Mouse (Mus musculus): ENCODE data around the gene Syne4. TPM values are rescaled to one million over a fixed set of nuclear protein-coding genes. Genes with fewer than 3 reads are reported as not detected.

The Syne4 gene
- polyA plus RNA-seq, 1 experiment from 2014 or later: 6.1 TPM

GRCm38 (mm10) chr7:30297266-30297665 is 17.3 kb upstream of the Syne4 start:
- Histone ChIP-seq H3K27me3 (no peaks in the 10 kb centered on the region), H3K4me3 (no peak overlapping the region), H3K27ac (no peak overlapping the region), H3K4me1 (replicated peaks) (peaks cover 5% of the 10 kb centered on the region; the same call in 1 of the 2 replicates), H3K36me3 (no peaks in the 10 kb centered on the region), H3K9me3 (replicated peaks) (no peaks in the 10 kb centered on the region), H3K9ac (no peak overlapping the region), H3K4me2 (no peak overlapping the region)
- no peak for ATAC-seq (replicated peaks; ENCODE audit: insufficient number of reproducible peaks, insufficient read depth, low FRiP score, low read depth)
- 76% methylated on average over 16 of the region's 16 CpGs for WGBS

- no peak overlapping the region for H3K4me3 ChIP-seq
- H3K27me3 ChIP-seq: no peaks in the 10 kb centered on the region
- H3K4me1 ChIP-seq (replicated peaks): no peaks in the 10 kb centered on the region
- H3K27ac ChIP-seq: no peak overlapping the region
- no peak overlapping the region for H3K9ac ChIP-seq
- no peak for ATAC-seq (replicated peaks; ENCODE audit: insufficient number of reproducible peaks, insufficient read depth, low FRiP score, low read depth)
- 39% methylated on average over 3 of the region's 3 CpGs for WGBS
- H3K9me3 ChIP-seq (replicated peaks): no peaks in the 10 kb centered on the region
- no peak overlapping the region for H3K4me2 ChIP-seq
- H3K36me3 ChIP-seq: no peaks in the 10 kb centered on the region; the same call in 1 of the 2 replicates
Observed at GRCm38 (mm10) chr7:30300914-30301313, 13.7 kb upstream of the Syne4 start.

DNA sequence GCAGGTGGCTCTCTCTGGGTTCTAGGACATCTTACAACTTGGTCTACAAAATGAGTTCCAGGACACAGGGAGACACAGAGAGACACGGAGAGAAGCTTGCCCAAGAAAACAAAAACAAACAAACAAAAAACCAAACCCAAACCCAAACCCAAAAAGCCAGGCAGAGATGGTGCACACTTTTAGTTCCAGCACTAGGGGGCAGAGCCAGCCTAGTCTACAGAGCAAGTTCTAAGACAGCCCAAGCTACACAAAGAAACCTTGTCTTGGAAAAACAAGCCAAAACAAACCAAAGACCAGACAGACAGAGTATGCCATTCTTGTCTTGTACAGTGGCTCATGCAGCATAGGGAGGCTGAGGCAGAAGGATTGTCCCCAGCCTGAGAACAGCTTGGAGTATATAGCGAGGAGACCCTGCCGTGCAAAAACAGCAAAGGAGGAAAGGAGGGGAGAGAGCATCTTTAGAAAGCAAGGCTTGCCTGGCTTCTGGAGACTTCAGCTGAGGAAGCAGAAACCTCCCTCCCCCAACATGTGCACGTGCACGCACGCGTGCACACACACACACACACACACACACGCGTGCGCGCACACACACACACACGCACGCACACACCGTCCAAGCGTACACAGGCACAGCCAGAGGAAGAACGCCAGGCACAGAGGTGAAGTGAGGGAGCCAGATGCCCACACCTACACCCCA is 8.4 kb upstream of the Syne4 start:
- ATAC-seq (replicated peaks; ENCODE audit: insufficient number of reproducible peaks, insufficient read depth, low FRiP score, low read depth): no peak
- Histone ChIP-seq H3K36me3 (no peaks in the 10 kb centered on the region; the same call in 1 of the 2 replicates), H3K27me3 (no peaks in the 10 kb centered on the region), H3K4me2 (no peak overlapping the region), H3K4me1 (replicated peaks) (peaks cover 16% of the 10 kb centered on the region), H3K9ac (no peak overlapping the region), H3K27ac (no peak overlapping the region), H3K4me3 (no peak overlapping the region), H3K9me3 (replicated peaks) (no peaks in the 10 kb centered on the region)
- WGBS: 89% methylated on average over 16 of the region's 16 CpGs

DNA sequence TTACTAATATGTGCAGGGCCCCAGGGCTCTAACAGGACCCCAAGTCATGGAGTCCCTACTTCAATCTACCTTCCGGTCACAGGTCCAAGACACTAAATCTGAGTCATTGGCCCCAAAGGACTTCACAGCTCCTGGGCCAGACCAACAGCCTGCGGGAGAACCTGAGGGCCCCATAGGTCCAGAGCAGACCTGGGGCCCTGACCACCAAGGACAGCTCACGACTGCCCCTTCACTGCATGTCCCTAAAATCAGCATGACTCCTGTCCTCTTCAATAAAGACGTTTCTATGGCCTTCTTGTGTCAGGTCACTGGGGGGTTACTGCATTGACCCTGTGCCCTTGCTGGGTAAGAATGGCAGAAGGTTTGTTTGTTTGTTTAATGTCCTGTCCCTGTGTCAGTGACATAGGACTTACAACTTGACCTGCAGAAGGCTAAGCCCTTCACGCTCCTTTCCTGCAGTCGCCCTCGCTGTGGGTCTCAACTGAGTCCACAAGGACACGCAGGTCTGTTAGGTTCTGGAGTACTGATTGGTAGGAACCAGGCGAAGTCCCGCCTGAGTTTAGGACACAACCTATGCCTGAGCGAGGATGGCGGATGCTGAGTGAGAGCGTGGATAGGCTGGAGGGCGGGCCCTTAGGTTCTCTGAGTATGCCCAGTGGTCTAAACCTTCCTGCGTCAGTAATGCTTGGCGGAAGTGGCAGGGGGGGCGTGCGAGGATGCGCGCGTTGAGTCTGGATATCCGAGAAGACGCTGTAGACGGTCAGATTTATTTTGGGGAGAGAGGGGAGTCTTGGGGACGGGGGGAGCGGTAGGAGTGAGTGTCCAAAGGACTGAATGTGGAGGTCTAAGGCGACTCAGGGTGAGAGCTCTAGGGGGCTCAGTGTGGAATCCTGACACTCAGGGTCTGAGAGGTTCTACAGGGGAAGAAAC is 6.3 kb upstream of the Syne4 start, which contains the start of gene Alkbh6:
Gene Alkbh6 (plus strand): TSS at position 642 of the 930 bp plus-strand sequence.
- Histone ChIP-seq H3K36me3 (no peaks in the 10 kb centered on the region), H3K4me1 (replicated peaks) (peaks cover 16% of the 10 kb centered on the region), H3K27me3 (no peaks in the 10 kb centered on the region), H3K9me3 (replicated peaks) (no peaks in the 10 kb centered on the region), H3K4me3 (peak within 1 kb of the TSS; percentile 68), H3K4me2 (peak within 1 kb of the TSS; percentile 89), H3K27ac (peak within 1 kb of the TSS; percentile 69), H3K9ac (peak within 1 kb of the TSS; percentile 64)
- 4% methylated on average over 27 of the region's 27 CpGs for WGBS
- peak; percentile 100 for ATAC-seq (replicated peaks; ENCODE audit: insufficient number of reproducible peaks, insufficient read depth, low FRiP score, low read depth)

DNA sequence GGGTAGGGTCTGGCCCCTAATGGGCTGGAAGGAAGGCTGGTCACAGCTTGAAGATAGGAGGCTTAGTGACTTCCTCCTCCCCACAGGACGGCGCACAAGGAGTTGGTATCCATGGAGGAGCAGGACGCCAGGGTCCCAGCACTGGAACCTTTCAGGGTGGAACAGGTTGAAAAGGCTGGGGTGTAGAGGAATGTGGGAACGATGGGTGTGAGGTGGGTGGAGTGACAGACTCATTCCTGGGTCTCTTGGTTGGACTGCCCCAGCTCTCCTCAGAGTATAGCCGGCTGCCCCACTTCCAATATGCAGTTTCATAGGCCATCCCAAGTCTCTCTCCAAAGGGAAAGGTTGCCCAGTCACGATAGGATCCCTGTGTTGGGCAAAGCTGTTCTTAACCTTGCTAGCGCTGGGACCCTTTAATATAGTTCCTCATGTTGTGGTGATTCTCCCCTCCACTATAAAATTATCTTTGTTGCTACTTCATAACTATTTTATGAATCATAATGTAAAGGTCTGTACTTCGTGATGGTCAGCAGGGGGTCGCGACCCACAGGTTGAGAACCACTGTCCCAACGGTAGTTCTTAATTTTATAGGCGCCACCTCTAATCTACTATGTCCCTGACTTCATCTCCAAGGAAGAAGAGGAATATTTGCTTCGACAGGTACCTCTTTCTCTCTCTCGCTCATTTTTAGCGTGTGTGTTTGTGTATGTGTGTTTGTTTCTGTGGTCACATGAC is 5.0 kb upstream of the Syne4 start:
- H3K36me3 ChIP-seq: no peaks in the 10 kb centered on the region
- H3K4me3 ChIP-seq: peak overlapping the region; percentile 68
- no peaks in the 10 kb centered on the region for H3K27me3 ChIP-seq
- peaks cover 22% of the 10 kb centered on the region for H3K4me1 ChIP-seq (replicated peaks)
- ATAC-seq (replicated peaks; ENCODE audit: insufficient number of reproducible peaks, insufficient read depth, low FRiP score, low read depth): no peak
- no peaks in the 10 kb centered on the region for H3K9me3 ChIP-seq (replicated peaks)
- H3K27ac ChIP-seq: peak overlapping the region; percentile 19
- 55% methylated on average over 15 of the region's 15 CpGs for WGBS
- peak overlapping the region; percentile 89 for H3K4me2 ChIP-seq
- H3K9ac ChIP-seq: peak overlapping the region; percentile 64

DNA sequence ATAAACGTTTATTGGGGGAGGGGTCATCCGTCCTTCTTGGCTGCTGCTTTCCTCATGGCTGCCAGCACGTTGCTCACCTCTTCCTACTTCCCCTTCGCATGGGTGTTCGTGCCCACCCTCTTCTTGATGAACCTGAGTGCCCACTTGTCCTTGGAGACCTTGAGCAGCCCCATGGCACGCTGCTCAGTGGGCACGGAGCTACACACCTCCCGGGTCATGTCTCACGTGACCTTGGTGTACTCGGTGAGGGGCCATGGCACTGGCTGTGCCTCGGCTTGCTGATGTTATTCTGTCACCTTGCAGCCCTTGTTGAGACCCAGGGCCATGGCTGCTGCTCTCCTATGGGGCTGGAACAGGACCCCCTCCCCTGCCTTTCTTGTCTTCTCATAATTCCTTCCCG is 4.5 kb upstream of the Syne4 start:
- H3K4me1 ChIP-seq (replicated peaks): peaks cover 25% of the 10 kb centered on the region
- H3K9me3 ChIP-seq (replicated peaks): no peaks in the 10 kb centered on the region
- H3K4me2 ChIP-seq: no peak overlapping the region
- H3K27me3 ChIP-seq: no peaks in the 10 kb centered on the region
- no peak overlapping the region for H3K4me3 ChIP-seq
- H3K27ac ChIP-seq: no peak overlapping the region
- ATAC-seq (replicated peaks; ENCODE audit: insufficient number of reproducible peaks, insufficient read depth, low FRiP score, low read depth): no peak
- no peaks in the 10 kb centered on the region for H3K36me3 ChIP-seq
- 83% methylated on average over 12 of the region's 12 CpGs for WGBS
- no peak overlapping the region for H3K9ac ChIP-seq

DNA sequence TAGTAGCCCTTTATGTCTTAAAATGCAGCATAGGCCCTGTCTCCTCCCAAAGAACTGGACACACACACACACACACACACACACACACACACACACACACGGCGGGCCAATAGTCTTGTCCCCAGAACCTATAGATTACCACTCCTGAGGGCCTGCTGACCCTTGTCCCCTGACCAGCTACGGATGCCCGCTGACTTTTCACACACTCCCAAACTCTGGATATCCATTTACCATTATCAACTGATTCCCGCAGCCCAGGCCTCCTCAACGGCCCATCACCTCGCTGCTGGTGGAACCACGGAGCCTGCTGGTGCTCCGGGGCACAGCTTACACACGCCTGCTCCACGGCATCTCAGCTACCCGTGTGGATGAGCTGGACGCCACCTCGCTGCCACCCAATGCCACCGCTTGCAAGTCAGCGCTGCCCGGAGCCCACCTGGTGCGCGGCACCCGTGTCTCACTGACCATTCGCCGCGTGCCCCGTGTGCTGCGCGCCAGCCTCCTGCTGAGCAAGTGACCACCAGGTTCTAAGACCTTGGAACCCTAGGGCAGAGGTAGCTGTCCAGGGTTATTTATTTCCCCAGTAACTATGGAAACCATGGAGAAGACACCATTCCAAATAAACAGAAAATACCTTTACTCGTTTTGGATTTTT is 814 bp upstream of the Syne4 start:
- Histone ChIP-seq H3K4me2 (no peak overlapping the region), H3K27ac (no peak overlapping the region), H3K4me3 (no peak overlapping the region), H3K9me3 (replicated peaks) (no peaks in the 10 kb centered on the region), H3K9ac (no peak overlapping the region), H3K27me3 (no peaks in the 10 kb centered on the region), H3K4me1 (replicated peaks) (peaks cover 19% of the 10 kb centered on the region), H3K36me3 (no peaks in the 10 kb centered on the region)
- WGBS: 52% methylated on average over 27 of the region's 27 CpGs
- ATAC-seq (replicated peaks; ENCODE audit: insufficient number of reproducible peaks, insufficient read depth, low FRiP score, low read depth): no peak

DNA sequence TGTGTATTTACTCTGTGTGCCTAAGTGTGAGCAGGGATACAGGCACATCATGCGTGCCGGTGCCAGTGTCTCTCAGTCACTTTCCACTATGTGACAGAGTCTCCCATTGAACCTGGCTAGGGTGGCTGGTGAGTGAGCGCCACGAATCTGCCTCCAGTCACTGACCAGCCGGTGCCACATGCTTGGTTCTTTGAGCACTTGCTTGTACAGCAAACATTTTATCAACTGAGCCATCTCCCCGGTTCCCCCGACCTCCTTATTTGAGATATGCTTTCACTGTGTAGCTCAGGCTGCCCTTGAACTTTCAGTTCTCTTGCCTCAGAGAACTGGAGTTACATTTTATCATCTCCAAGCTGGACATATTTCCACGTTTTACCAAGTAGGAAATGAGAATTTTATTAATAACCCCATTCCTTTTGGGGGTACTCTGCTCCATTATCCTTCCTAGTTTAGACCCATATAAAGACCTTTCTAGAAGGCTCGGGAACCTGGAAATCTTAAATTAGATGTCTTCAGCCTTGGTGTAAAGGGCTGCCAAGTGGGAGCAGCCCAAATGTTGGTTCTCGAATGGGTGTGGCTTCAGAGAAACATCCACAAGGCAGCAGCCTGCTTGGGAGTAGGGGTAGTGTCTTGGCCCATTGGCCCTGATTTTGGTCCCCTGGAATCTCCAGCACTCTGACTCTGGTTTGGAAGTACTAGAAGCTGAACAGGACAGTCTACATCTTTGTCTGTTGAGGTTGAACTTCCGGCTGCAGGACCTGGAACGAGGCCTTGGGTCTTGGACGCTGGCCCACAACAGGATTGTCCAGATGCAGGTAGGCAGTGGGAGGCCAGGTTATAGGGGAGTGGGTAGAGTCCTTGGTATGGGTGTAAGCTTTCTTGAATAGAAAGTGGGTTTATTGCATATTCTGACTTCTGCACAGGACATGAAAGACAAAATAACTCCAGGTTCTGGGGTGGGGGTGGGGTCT is 1.2 kb downstream of the Syne4 start:
- no peaks in the 10 kb centered on the region for H3K36me3 ChIP-seq
- no peak overlapping the region for H3K9ac ChIP-seq
- no peak overlapping the region for H3K27ac ChIP-seq
- H3K9me3 ChIP-seq (replicated peaks): no peaks in the 10 kb centered on the region
- 67% methylated on average over 13 of the region's 13 CpGs for WGBS
- H3K4me2 ChIP-seq: no peak overlapping the region; the same call in 1 of the 2 replicates
- peaks cover 15% of the 10 kb centered on the region for H3K4me1 ChIP-seq (replicated peaks)
- ATAC-seq (replicated peaks; ENCODE audit: insufficient number of reproducible peaks, insufficient read depth, low FRiP score, low read depth): no peak
- no peaks in the 10 kb centered on the region for H3K27me3 ChIP-seq
- no peak overlapping the region for H3K4me3 ChIP-seq

DNA sequence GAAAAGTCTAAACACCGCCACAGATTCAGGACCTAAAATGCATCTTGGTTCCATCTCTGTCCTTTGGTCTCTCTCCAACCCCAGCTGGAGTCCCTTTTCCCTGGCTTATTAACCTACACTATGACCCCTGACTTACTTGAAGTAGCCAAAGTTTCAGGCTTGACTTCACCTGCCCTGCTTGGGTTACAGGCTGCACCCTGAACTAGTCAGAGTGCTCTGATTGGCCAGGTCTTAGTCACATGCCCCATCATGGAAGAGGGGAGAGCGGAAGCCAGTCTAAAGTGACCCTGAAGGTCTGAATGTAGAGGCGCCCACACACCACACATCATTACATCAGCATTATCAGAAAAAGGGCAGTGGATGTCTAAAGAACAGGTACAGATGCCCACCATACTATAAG is 3.5 kb downstream of the Syne4 start:
- no peak overlapping the region for H3K27ac ChIP-seq
- H3K4me2 ChIP-seq: no peak overlapping the region
- no peak overlapping the region for H3K9ac ChIP-seq
- H3K36me3 ChIP-seq: no peaks in the 10 kb centered on the region
- WGBS: 91% methylated on average over 3 of the region's 3 CpGs
- no peaks in the 10 kb centered on the region for H3K27me3 ChIP-seq
- H3K9me3 ChIP-seq (replicated peaks): no peaks in the 10 kb centered on the region
- no peak overlapping the region for H3K4me3 ChIP-seq
- peaks cover 29% of the 10 kb centered on the region for H3K4me1 ChIP-seq (replicated peaks)
- ATAC-seq (replicated peaks; ENCODE audit: insufficient number of reproducible peaks, insufficient read depth, low FRiP score, low read depth): no peak

GRCm38 (mm10) chr7:30320946-30321345 is 6.3 kb downstream of the Syne4 start:
- Histone ChIP-seq H3K4me3 (peak overlapping the region; percentile 82), H3K4me1 (replicated peaks) (peaks cover 20% of the 10 kb centered on the region), H3K9ac (0 out of 2 replicates have a peak overlapping the region, but pooled peaks have one; percentile 89), H3K36me3 (no peaks in the 10 kb centered on the region), H3K4me2 (peak overlapping the region; percentile 86), H3K9me3 (replicated peaks) (no peaks in the 10 kb centered on the region), H3K27ac (no peak overlapping the region), H3K27me3 (no peaks in the 10 kb centered on the region)
- ATAC-seq (replicated peaks; ENCODE audit: insufficient number of reproducible peaks, insufficient read depth, low FRiP score, low read depth): no peak
- WGBS: 76% methylated on average over 2 of the region's 2 CpGs

Data from heart, embryonic 15.5 days (tissue).